Comparison of ENCODE assay signal across 9 mouse cellular contexts in genomic region chr12:86775561-86776280, GRCm38 (mm10). TPM values are rescaled to one million over a fixed set of nuclear protein-coding genes. Genes with fewer than 3 reads are reported as not detected.
DNase-seq lines count a peak whose midpoint lies in the region; ATAC-seq and TF ChIP-seq lines count a peak whose summit lies in the region.
"Had no signal": no experiment of that assay in that cellular context is flagged by ENCODE, and none has a peak within 500 bp of the region (broad histone marks: within the 10 kb centered on the region; RNA-seq: fewer than 3 reads in every experiment).

No protein-coding gene starts in this region.

- H3K4me1 ChIP-seq in hindbrain, embryonic 10.5 days (replicated peaks), result peaks cover 34% of the 10 kb centered on the region
- H3K4me1 ChIP-seq in hindbrain, embryonic 12.5 days, result peaks cover 13% of the 10 kb centered on the region
- H3K4me1 ChIP-seq in embryonic facial prominence, embryonic 10.5 days, result peaks cover 27% of the 10 kb centered on the region
- H3K4me1 ChIP-seq in heart, postnatal 0 days (ENCODE audit: control insufficient read depth, insufficient read depth), result peaks cover 18% of the 10 kb centered on the region

- DNase-seq in hindbrain, embryonic 10.5 days (ENCODE audit: low spot score), result no peak
- DNase-seq in embryonic facial prominence, embryonic 10.5 days (ENCODE audit: low spot score), result no peak
- peak; percentile 67 for DNase-seq in heart, postnatal 0 days (ENCODE audit: low spot score)
- DNase-seq in lung, postnatal 14 days, result peak; percentile 68
- DNase-seq in thymus, postnatal 25 days, result no peak
- DNase-seq in c-Kit-positive CD71-positive TER-119-positive erythroid progenitor cells, embryonic 14.5 days (ENCODE audit: low spot score), result no peak

- peaks cover 3% of the 10 kb centered on the region; the same call in 1 of the 2 replicates for H3K27me3 ChIP-seq in hindbrain, embryonic 10.5 days (ENCODE audit: insufficient read depth, poor library complexity, severe bottlenecking)
- no peaks in the 10 kb centered on the region; the same call in 1 of the 2 replicates for H3K27me3 ChIP-seq in hindbrain, embryonic 12.5 days
- H3K27me3 ChIP-seq in embryonic facial prominence, embryonic 10.5 days (replicated peaks; ENCODE audit: low read depth, poor library complexity, severe bottlenecking), result no peaks in the 10 kb centered on the region
- no peaks in the 10 kb centered on the region for H3K27me3 ChIP-seq in heart, postnatal 0 days (ENCODE audit: control insufficient read depth, insufficient read depth, low read length)

- no peak for TF ChIP-seq EP300 in heart, postnatal 0 days (IDR thresholded peaks at IDR 0.05; ENCODE audit: low read depth)

- H3K9me3 ChIP-seq in hindbrain, embryonic 10.5 days, result no peaks in the 10 kb centered on the region
- no peaks in the 10 kb centered on the region for H3K9me3 ChIP-seq in hindbrain, embryonic 12.5 days (replicated peaks)
- no peaks in the 10 kb centered on the region for H3K9me3 ChIP-seq in embryonic facial prominence, embryonic 10.5 days
- H3K9me3 ChIP-seq in heart, postnatal 0 days (replicated peaks; ENCODE audit: control insufficient read depth, low read length), result no peaks in the 10 kb centered on the region

- 83% methylated on average over 7 of the region's 7 CpGs for WGBS in hindbrain, embryonic 10.5 days
- 83% methylated on average over 7 of the region's 7 CpGs for WGBS in hindbrain, embryonic 12.5 days
- WGBS in embryonic facial prominence, embryonic 10.5 days, result 80% methylated on average over 7 of the region's 7 CpGs
- 20% methylated on average over 7 of the region's 7 CpGs for WGBS in heart, postnatal 0 days

- TF ChIP-seq CTCF in heart, postnatal 0 days (IDR thresholded peaks at IDR 0.05; ENCODE audit: low read depth), result no peak

- H3K4me2 ChIP-seq in hindbrain, embryonic 12.5 days (replicated peaks), result no peak overlapping the region
- no peak overlapping the region for H3K4me2 ChIP-seq in heart, postnatal 0 days (ENCODE audit: low read depth, low read length)

- H3K4me3 ChIP-seq in hindbrain, embryonic 10.5 days, result no peak overlapping the region
- H3K4me3 ChIP-seq in hindbrain, embryonic 12.5 days, result no peak overlapping the region
- H3K4me3 ChIP-seq in embryonic facial prominence, embryonic 10.5 days, result no peak overlapping the region
- no peak overlapping the region for H3K4me3 ChIP-seq in heart, postnatal 0 days (ENCODE audit: low read depth, low read length)

- ATAC-seq in hindbrain, embryonic 12.5 days (ENCODE audit: low FRiP score), result no peak
- ATAC-seq in heart, postnatal 0 days (ENCODE audit: insufficient read depth, low read depth), result peak; percentile 60
- ATAC-seq in megakaryocyte, adult 5-6 weeks (ENCODE audit: poor library complexity, severe bottlenecking), result no peak

- H3K9ac ChIP-seq in hindbrain, embryonic 12.5 days, result no peak overlapping the region
- H3K9ac ChIP-seq in heart, postnatal 0 days (replicated peaks; ENCODE audit: low read depth, low read length), result 0 out of 2 replicates have a peak overlapping the region, but pooled peaks have one; percentile 26

- 0 out of 2 replicates have a peak overlapping the region, but pooled peaks have one; percentile 12 for H3K27ac ChIP-seq in hindbrain, embryonic 10.5 days
- H3K27ac ChIP-seq in hindbrain, embryonic 12.5 days, result no peak overlapping the region; the same call in 1 of the 2 replicates
- H3K27ac ChIP-seq in embryonic facial prominence, embryonic 10.5 days (replicated peaks), result peak overlapping the region; percentile 2; the same call in 1 of the 2 replicates
- peak overlapping the region; percentile 77 for H3K27ac ChIP-seq in heart, postnatal 0 days (ENCODE audit: low read depth)

- no peaks in the 10 kb centered on the region for H3K36me3 ChIP-seq in hindbrain, embryonic 10.5 days
- no peaks in the 10 kb centered on the region for H3K36me3 ChIP-seq in hindbrain, embryonic 12.5 days
- no peaks in the 10 kb centered on the region for H3K36me3 ChIP-seq in embryonic facial prominence, embryonic 10.5 days (replicated peaks)
- H3K36me3 ChIP-seq in heart, postnatal 0 days (replicated peaks; ENCODE audit: control insufficient read depth, insufficient read depth, low read length), result no peaks in the 10 kb centered on the region

RNA-seq across cellular contexts. Expression of gene Lrrc74a, which starts 41.6 kb away (rescaled TPM):
- polyA plus RNA-seq in hindbrain, embryonic 10.5 days (2016; fragmentation: Nextera tagmentation; extraction: Ambion mirVana), result not detected in 2 replicates
- polyA plus RNA-seq in hindbrain, embryonic 12.5 days (2016; fragmentation: Nextera tagmentation; extraction: Ambion mirVana), result not detected in 2 replicates
- polyA plus RNA-seq in embryonic facial prominence, embryonic 10.5 days (2016; fragmentation: Nextera tagmentation; extraction: Ambion mirVana), result not detected in 2 replicates
- total RNA-seq in heart, postnatal 0 days (2014; rRNA removed; ENCODE audit: low replicate concordance), result not detected in 2 replicates
- polyA plus RNA-seq in heart, postnatal 0 days (2015; fragmentation: Nextera tagmentation; extraction: Ambion mirVana), result not detected in 2 replicates
- not detected in 2 replicates for total RNA-seq in megakaryocyte, adult 5-6 weeks (2015)
- total RNA-seq in megakaryocyte, adult 5-6 weeks (2017), result not detected in 2 replicates
- total RNA-seq: ES-E14 had no signal

RNA-seq across cellular contexts. Expression of gene Angel1, which starts 49.5 kb away (rescaled TPM):
- 14.7 and 14.8 TPM in 2 replicates for polyA plus RNA-seq in hindbrain, embryonic 10.5 days (2016; fragmentation: Nextera tagmentation; extraction: Ambion mirVana)
- polyA plus RNA-seq in hindbrain, embryonic 12.5 days (2016; fragmentation: Nextera tagmentation; extraction: Ambion mirVana), result 15.8 and 17.0 TPM in 2 replicates
- 14.3 and 15.5 TPM in 2 replicates for polyA plus RNA-seq in embryonic facial prominence, embryonic 10.5 days (2016; fragmentation: Nextera tagmentation; extraction: Ambion mirVana)
- 2.2 and 4.4 TPM in 2 replicates for total RNA-seq in heart, postnatal 0 days (2014; rRNA removed; ENCODE audit: low replicate concordance)
- polyA plus RNA-seq in heart, postnatal 0 days (2015; fragmentation: Nextera tagmentation; extraction: Ambion mirVana), result 4.4 and 4.7 TPM in 2 replicates
- total RNA-seq in megakaryocyte, adult 5-6 weeks (2015), result 0.22 and 1.1 TPM in 2 replicates
- 0.37 and 0.66 TPM in 2 replicates for total RNA-seq in megakaryocyte, adult 5-6 weeks (2017)

Comparison
In these comparisons a context has a peak if more than half of its experiments do, and no peak if none do; other contexts are left out.
1. DNase-seq: peak in heart, postnatal 0 days (single experiment) and lung, postnatal 14 days (single experiment); none in hindbrain, embryonic 10.5 days (single experiment), embryonic facial prominence, embryonic 10.5 days (single experiment), thymus, postnatal 25 days (single experiment) and c-Kit-positive CD71-positive TER-119-positive erythroid progenitor cells, embryonic 14.5 days (single experiment).